Mouse (Mus musculus) activated CD4-positive, CD25-positive, alpha-beta regulatory T cell, adult 9 weeks (primary cell): ENCODE measurements around the gene B3gnt3. TPM values are rescaled to one million over a fixed set of nuclear protein-coding genes. Genes with fewer than 3 reads are reported as not detected.

Experiments
- polyA plus RNA-seq: library from polyadenylated mRNA; unstranded; fragments of 100-300 nt; shearing (Covaris generic); gene quantifications from one replicate; pipeline ENCODE4 v1.2.1, GENCODE M21; 2017

B3gnt3 gene
- 5.7 TPM for polyA plus RNA-seq

DNA sequence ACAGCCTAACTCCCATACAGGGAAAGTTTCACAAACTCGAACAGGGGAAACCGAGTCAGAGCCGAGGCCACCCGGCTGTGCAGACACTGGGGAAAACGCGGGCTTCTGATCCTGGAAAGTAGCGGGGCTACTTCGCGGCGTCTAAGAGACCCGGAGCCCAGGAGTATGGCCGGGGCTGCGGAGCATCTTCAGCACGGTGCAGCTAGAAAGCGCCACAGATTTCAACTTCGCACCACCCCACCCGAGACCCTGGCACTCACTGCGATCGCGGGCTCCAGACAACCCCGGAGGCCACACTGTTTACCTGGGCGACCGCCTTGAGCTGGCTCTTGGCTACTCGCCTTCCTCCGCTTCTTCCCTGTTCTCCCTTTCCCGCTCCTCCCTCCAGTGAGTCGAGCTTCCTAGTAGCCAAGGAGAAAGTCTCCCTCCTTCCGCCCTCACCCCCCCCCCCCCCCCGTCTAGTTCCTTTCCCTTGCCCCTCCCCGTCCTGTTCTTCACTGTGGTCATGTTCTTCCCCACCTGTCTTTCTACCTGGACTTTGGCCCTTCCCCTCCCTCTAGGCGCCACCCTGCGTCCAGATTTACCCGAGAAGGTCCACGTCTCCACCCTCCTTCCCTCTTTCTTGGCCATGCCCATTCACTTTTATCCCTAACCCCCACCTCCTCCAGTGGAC lies at the start of gene B3gnt3:
B3gnt3 (minus strand) TSS at position 376 of the 673 bp plus-strand sequence.

DNA sequence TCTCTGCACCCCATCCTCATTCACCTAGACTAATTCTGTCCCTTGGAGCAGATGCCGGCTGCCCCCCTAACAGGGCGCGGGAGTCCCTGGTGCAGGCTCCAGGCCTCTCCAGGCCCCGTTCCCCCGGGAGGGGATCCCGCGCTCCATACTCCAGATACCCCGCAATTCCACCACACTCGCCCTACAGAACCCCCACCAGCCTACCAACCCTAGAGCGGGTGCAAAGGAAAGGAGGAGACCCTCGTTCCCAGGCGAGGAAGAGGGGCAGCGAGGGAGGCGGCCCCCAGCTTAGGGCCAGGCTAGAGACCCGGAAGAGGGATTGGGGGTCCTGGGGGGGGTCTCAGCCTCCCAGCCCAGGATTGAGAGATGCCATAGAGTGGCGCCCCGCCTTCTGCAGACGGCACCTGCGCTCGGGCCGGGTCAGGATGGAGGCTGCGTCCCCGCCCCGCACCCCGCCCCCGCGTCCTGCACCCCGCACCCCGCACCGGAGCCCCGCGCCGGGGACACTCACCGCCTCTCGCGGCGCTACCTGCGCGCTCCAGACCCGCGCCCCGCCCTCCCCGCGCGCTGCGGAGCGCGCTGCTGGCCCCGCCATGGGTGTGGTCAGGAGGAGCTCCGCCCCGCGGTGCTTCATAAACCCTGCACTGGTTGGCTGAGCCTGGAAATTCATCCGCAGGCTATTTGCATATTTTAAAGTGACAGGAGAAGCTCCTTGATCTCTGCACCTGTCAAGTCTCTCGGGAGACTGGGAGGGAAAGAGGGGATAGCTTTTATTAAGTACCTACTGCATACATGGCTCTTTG lies 23.7 kb upstream of the B3gnt3 start, which contains the start of gene Fcho1:
Fcho1 (minus strand) TSS at position 595 of the 803 bp plus-strand sequence.

DNA sequence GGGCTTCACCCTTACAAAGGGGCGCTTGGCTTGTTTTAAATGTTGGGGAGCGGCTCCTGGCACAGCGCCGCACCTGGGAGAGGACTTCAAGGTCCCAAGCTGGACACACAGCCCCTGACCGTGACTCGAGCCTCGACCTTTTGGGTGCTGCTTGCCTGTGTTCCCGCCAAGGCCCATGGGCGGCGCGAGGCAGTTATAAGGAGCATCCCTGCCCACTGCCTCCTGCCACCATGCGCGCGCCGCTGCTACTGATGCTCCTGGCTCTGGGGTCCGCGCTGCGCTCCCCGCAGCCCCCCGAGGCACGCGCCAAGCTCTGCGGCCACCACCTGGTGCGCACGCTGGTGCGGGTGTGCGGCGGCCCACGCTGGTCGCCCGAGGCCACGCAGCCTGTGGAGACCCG lies 12.6 kb downstream of the B3gnt3 start, which contains the start of gene Insl3:
Insl3 (plus strand) TSS at position 187 of the 400 bp plus-strand sequence.

DNA sequence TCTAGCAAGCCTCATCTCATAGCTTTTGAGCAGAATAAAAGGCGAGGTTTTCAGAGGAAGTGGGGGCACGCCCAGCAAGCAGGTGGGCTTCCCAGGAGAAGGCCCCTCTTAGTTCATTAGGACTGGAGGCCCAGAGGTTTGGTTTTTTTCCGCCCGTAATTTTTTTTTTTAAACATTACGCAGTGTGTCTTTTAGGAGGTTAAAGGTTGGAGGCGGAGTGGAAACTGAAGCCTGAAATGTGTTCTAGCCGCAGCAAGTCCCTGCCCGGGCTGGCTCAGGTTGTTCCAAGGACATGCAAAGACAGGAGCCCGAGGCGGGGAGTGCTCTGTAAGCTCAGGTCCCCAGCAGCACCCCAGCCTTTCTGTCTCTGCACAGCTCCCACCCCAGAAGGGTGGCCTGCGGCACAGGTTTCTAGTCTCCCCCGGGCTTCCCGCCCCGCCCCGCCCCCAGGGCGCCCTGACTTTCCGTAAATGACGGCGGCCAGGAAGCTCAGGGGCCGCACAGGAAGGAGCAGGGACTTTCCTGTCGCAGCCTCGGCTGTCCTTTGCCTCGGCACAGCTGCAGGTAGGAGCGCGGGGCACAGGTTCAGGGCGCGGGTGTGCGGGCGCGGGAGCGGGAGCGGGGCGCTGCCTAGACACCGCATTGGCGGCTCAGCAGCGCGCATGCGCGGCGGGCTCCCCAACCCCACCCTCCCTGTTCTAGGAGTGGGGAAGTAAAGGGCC lies 25.4 kb downstream of the B3gnt3 start, which contains the start of gene Jak3:
Jak3 (plus strand) TSS at position 277 of the 722 bp plus-strand sequence.

DNA sequence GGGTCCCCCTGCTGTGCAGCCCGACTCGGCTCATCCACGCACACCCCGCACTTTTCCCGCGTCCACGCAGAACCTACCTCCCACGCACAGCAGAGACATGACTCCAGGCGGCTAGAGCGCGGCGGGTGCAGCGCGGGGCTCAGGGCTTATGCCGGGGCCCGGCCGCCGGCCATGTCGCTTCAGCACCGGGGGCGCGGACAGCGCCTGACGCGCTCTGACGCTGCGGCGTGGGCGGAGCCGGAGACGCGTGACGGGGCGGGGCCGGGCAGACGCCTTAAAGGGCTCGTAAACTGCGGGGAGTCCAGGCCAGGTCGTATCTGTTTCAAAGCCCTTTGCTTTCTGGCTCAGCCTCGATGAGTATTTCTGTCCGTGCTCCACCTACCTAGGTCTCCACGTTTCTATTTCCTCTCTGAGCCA lies 30.0 kb downstream of the B3gnt3 start, which contains the start of gene Unc13a:
Unc13a (minus strand) TSS at position 209 of the 417 bp plus-strand sequence.

Other genes starting within 250 kb of the B3gnt3 start
- gene Abhd8, start 238.1 kb downstream of the B3gnt3 start, polyA plus RNA-seq = 96.5 TPM
- 99.9 TPM for gene Mrpl34, start 236.8 kb downstream of the B3gnt3 start, polyA plus RNA-seq
- 70.3 TPM for gene Dda1, start 232.6 kb downstream of the B3gnt3 start, polyA plus RNA-seq
- 0.12 TPM for gene Ano8, start 215.8 kb downstream of the B3gnt3 start, polyA plus RNA-seq
- 6.3 TPM for gene Gtpbp3, start 213.7 kb downstream of the B3gnt3 start, polyA plus RNA-seq
- gene Plvap, start 190.0 kb downstream of the B3gnt3 start, polyA plus RNA-seq = 0.23 TPM
- not detected for gene Ccdc194, start 176.1 kb downstream of the B3gnt3 start, polyA plus RNA-seq
- gene Bst2, start 164.3 kb downstream of the B3gnt3 start, polyA plus RNA-seq = 203 TPM
- 102 TPM for gene Mvb12a, start 158.9 kb downstream of the B3gnt3 start, polyA plus RNA-seq
- 0.39 TPM for gene Tmem221, start 142.9 kb downstream of the B3gnt3 start, polyA plus RNA-seq
- gene Nxnl1, start 135.2 kb downstream of the B3gnt3 start, polyA plus RNA-seq = 0.16 TPM
- gene Slc27a1, start 132.9 kb downstream of the B3gnt3 start, polyA plus RNA-seq = 11.9 TPM
- gene Pgls, start 109.6 kb downstream of the B3gnt3 start, polyA plus RNA-seq = 26.4 TPM
- 7.1 TPM for gene Fam129c, start 104.1 kb downstream of the B3gnt3 start, polyA plus RNA-seq
- 3.7 TPM for gene Colgalt1, start 90.8 kb downstream of the B3gnt3 start, polyA plus RNA-seq
- gene Unc13a, start 30.0 kb downstream of the B3gnt3 start, polyA plus RNA-seq = 0.46 TPM
- 171 TPM for gene Jak3, start 25.5 kb downstream of the B3gnt3 start, polyA plus RNA-seq
- gene Insl3, start 12.6 kb downstream of the B3gnt3 start, polyA plus RNA-seq = 24.7 TPM
- gene Fcho1, start 23.9 kb upstream of the B3gnt3 start, polyA plus RNA-seq = 291 TPM
- gene Zfp709, start 180.2 kb upstream of the B3gnt3 start, polyA plus RNA-seq = 12.1 TPM
- 6.8 TPM for gene Zfp882, start 206.8 kb upstream of the B3gnt3 start, polyA plus RNA-seq
- gene Zfp617, start 206.8 kb upstream of the B3gnt3 start, polyA plus RNA-seq = 20.8 TPM
- gene Zfp961, start 249.2 kb upstream of the B3gnt3 start, polyA plus RNA-seq = 30.7 TPM